Mouse (Mus musculus): Measurements from ENCODE around the gene Lpcat2b. TPM values are rescaled to one million over a fixed set of nuclear protein-coding genes. Genes with fewer than 3 reads are reported as not detected.

The Lpcat2b gene
- total RNA-seq (2023) = not detected in 4 replicates

DNA sequence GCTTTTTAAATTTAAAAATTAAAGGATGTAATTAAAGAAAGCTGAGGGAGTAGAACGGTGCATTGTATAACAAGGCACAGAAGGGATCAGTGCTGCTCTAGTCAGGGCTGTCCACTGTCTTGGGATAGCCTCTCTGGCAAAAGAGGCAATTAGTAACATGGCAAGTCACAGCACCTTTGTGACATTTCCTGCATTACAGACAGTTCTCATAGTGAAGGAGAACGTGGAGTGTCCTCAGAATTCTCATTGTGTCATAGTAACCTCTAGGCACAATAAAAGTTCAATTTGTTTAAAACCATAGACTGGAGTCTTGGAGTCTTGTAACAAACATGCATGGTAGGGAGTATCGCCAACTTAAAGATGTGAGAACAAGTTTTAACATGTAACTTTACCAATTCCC lies at the start of gene Lpcat2b:
TSS of gene Lpcat2b (plus strand) at position 301 of the 400 bp plus-strand sequence.

DNA sequence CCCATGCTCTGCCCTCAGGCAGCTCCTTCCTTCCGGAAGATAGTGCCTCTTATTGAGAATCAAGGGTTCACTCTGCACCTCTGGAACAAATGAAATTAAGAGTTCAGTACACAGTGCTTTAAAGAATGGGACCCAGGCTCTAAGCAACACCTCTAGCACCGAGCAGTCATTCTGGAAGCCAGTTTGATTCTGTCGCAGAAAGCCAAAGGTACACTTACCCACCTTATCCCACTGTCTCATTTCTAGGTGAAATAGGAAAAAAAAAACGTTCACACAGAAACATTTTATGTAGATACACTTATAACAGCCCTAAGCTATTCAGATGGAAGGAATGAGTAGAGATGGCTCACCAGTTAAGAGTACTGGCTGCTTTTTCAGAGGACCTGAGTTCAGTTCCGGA lies 28.9 kb upstream of the Lpcat2b start, which contains the start of gene Ephx4:
TSS of gene Ephx4 (plus strand) at position 301 of the 400 bp plus-strand sequence.

DNA sequence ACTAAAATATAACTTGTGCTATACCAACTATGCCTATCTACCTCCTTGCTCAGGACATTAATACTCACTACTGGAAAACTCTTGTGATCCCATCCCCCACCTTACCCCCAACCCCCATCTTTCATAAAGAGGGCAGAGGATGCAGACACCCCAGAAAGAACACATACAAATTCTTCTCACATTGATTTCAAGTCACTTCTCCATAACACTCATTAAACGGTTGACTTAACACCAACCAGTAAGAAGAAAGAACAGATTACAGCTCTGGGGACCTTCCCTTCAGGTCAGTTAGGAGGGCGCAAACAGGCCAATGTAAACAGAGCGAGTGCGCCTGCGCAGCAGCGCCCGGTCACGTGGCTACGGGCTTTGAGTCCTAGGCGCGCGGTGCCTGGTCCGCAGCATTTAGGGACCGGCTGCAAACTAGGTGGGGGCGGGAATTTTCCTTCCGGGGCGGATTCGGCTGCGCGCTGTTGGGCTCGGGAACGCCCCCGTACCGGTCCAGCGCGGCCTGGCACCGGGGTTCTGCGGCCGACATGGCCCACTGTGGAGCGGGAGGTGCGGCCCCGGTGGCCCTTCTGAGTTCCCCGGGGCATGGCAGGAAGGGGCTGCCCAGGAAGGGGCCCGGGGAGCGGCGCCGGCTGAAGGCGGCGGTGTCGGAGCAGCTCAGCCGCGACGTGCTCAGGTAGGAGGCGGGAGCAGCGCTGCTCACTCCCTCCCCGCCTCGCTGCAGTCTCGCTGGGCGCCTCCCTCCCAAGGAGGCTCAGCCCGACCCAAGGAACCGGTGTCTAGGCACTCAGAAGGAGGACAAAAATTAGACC lies 6.3 kb downstream of the Lpcat2b start, which contains the start of gene Btbd8:
TSS of gene Btbd8 (plus strand) at position 534 of the 818 bp plus-strand sequence.

Other genes starting within 250 kb of the Lpcat2b start
- gene Tgfbr3, start 141.9 kb upstream of the Lpcat2b start, total RNA-seq (2023) = 0.58 to 1.1 TPM (median 0.72 TPM) in 3 of 4 replicates, not detected in the other
- gene Brdt, start 100.4 kb upstream of the Lpcat2b start, total RNA-seq (2023) = 0.78 to 1.2 TPM (median 0.87 TPM) in 4 replicates
- not detected in 4 replicates for gene Ephx4, start 28.8 kb upstream of the Lpcat2b start, total RNA-seq (2023)
- gene Btbd8, start 6.4 kb downstream of the Lpcat2b start, total RNA-seq (2023) = 13.2 to 16.2 TPM (median 15.0 TPM) in 4 replicates
- 0.31 TPM in 1 of 4 replicates, not detected in the others for gene Gm42669, start 76.1 kb downstream of the Lpcat2b start, total RNA-seq (2023)
- gene 1700028K03Rik, start 103.2 kb downstream of the Lpcat2b start, total RNA-seq (2023) = 0.14 to 0.27 TPM (median 0.17 TPM) in 4 replicates
- gene Rpap2, start 165.8 kb downstream of the Lpcat2b start, total RNA-seq (2023) = 20.6 to 28.2 TPM (median 21.7 TPM) in 4 replicates
- 11.9 to 16.4 TPM (median 12.2 TPM) in 4 replicates for gene Glmn, start 166.3 kb downstream of the Lpcat2b start, total RNA-seq (2023)

Measured in B cell, adult 62 days (primary cell).